Mouse (Mus musculus) limb, embryonic 14.5 days (tissue): Measurements from ENCODE around the gene Rdh5. TPM values are rescaled to one million over a fixed set of nuclear protein-coding genes. Genes with fewer than 3 reads are reported as not detected.
A peak's percentile ranks its signal among the peaks of the same experiment; 100 is the strongest.

Experiments used
- ATAC-seq: fragments of 200-750 bp; cut with Nextera tagmentation; 2 replicates; pipeline ENCODE4 v1.8.0; 2017; ENCODE audit warnings: low read depth, moderate number of reproducible peaks, moderate TSS enrichment; ENCODE audit not compliant: low FRiP score
- DNase-seq: peaks from one replicate; pipeline ENCODE4 v3.0.0-alpha.2; 2015; ENCODE audit warnings: low spot score
- H3K27ac ChIP-seq: fragments of 300-500 bp; sonication (generic); replicated peaks from 2 replicates; pipeline ENCODE4 v1.5.1; 2014; ENCODE audit warnings: low read depth, mild to moderate bottlenecking, low read length, moderate library complexity, mixed read lengths
- H3K27me3 ChIP-seq: fragments of 300-500 bp; sonication (generic); 2 replicates; pipeline ENCODE4 v1.6.1; 2014; ENCODE audit warnings: low read length, mixed read lengths; ENCODE audit not compliant: control insufficient read depth, insufficient read depth
- H3K36me3 ChIP-seq: fragments of 300-500 bp; sonication (generic); 2 replicates; pipeline ENCODE4 v1.6.1; 2014; ENCODE audit warnings: mild to moderate bottlenecking, low read length, moderate library complexity, mixed read lengths; ENCODE audit not compliant: control insufficient read depth, insufficient read depth
- H3K4me1 ChIP-seq: fragments of 300-500 bp; sonication (generic); 2 replicates; pipeline ENCODE4 v1.6.1; 2014; ENCODE audit warnings: antibody characterized with exemption, low read length, mixed read lengths; ENCODE audit not compliant: control insufficient read depth, insufficient read depth
- H3K4me2 ChIP-seq: fragments of 300-500 bp; sonication (generic); replicated peaks from 2 replicates; pipeline ENCODE4 v1.6.1; 2014; ENCODE audit warnings: low read depth, mild to moderate bottlenecking, low read length, moderate library complexity; ENCODE audit not compliant: severe bottlenecking
- H3K4me3 ChIP-seq: fragments of 300-500 bp; sonication (generic); replicated peaks from 2 replicates; pipeline ENCODE4 v1.5.1; 2014; ENCODE audit warnings: low read length
- H3K9ac ChIP-seq: fragments of 300-500 bp; sonication (generic); 2 replicates; pipeline ENCODE4 v1.6.1; 2014; ENCODE audit warnings: mild to moderate bottlenecking, low read depth, low read length, moderate library complexity; ENCODE audit not compliant: severe bottlenecking
- H3K9me3 ChIP-seq: fragments of 300-500 bp; sonication (generic); 2 replicates; pipeline ENCODE4 v1.6.1; 2016; ENCODE audit warnings: low read length; ENCODE audit not compliant: control insufficient read depth
- POLR2A ChIP-seq: fragments of 200-500 bp; IDR thresholded peaks from 2 replicates; pipeline ENCODE4 v1.8.0; 2012; ENCODE audit warnings: inconsistent platforms, mild to moderate bottlenecking, moderate library complexity, borderline replicate concordance; ENCODE audit not compliant: insufficient read depth, insufficient read length; ENCODE audit errors: extremely low read depth
- WGBS: fragments of 180-500 bp; shearing (Covaris S2); extraction: QIAGEN DNeasy Blood & Tissue Kit; methylation state at CpG from one replicate; pipeline ENCODE4 v1.1.7; 2014; 5-methylcytosine and 5-hydroxymethylcytosine counted together
- polyA plus RNA-seq, 2 experiments: library from polyadenylated mRNA; depleted of rRNA in 1 of 2; stranded (reverse) in 1 of 2; unstranded in 1 of 2; fragments of >200 nt; fragmentation: Nextera tagmentation in 1 of 2; extraction: Ambion mirVana in 1 of 2; gene quantifications; 2 replicates each; pipeline versions ENCODE4 v1.2.1 to v1.2.3; 2012 to 2014

Rdh5 gene
- polyA plus RNA-seq, 2 experiments: 11.8 to 17.9 TPM

DNA sequence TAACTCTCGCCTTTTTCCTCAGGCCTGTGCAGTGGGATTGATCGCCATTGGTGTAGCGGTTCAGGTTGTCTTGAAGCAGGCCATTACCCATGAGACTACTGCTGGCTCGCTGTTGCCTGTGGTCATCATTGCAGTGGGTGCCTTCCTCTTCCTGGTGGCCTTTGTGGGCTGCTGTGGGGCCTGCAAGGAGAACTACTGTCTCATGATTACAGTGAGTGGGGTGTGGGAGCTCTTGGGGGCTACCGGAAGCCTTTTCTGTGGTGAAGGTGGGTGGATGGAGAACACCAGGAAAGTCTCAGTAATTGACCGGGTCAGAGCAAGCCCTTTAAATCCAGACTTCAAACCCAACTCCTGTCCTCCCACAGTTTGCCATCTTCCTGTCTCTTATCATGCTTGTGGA lies 11.3 kb downstream of the Rdh5 start:
- Histone ChIP-seq H3K9me3 (no peaks in the 10 kb centered on the region), H3K4me1 (peaks cover 24% of the 10 kb centered on the region), H3K36me3 (peaks cover 47% of the 10 kb centered on the region), H3K27me3 (no peaks in the 10 kb centered on the region), H3K4me3 (peak overlapping the region; percentile 91), H3K4me2 (peak overlapping the region; percentile 72), H3K9ac (0 out of 2 replicates have a peak overlapping the region, but pooled peaks have one; percentile 97), H3K27ac (no peak overlapping the region)
- 84% methylated on average over 6 of the region's 6 CpGs for WGBS
- ATAC-seq (no peak), DNase-seq (no peak)
- no peak for TF ChIP-seq POLR2A

DNA sequence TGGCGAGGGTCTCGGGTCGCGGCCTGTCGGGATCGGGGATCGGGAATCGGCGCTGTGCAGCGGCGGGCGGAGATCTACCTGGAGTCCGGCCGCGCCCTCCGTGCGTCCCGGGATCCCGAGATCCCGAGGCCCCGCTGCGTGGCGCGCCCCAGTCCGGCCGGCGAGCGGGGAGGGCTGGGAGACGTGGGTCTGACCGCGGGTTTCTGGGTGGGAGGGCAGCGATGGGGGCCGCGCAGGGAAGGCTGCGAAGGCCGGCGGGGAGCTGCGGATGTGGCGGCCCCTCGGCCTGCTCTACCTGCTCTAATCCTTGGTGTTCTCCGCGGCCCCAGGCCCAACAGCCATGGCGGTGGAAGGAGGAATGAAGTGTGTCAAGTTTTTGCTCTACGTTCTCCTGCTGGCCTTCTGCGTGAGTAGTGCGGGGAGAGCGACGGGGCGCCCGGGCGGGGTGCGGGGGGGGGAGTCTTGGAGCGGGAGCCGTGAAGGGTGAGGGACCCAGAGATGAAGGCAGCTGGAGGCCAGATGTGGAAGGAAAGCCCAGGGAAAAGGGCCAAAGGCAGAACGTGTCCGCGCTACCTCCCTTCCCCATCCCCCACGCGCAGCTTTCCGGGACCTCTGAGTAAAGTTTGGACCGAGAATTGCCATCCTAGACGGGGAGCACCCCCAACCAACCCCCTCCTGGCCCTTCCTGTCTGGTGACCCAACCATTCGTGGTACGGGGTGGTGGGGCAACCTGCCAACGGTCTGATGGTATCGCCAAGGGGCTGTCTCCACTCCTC lies 12.4 kb downstream of the Rdh5 start:
- ATAC-seq (peak; percentile 35), DNase-seq (peak; percentile 77)
- Histone ChIP-seq H3K27me3 (no peaks in the 10 kb centered on the region), H3K27ac (peak overlapping the region; percentile 96), H3K4me1 (peaks cover 24% of the 10 kb centered on the region), H3K36me3 (peaks cover 38% of the 10 kb centered on the region), H3K4me2 (peak overlapping the region; percentile 72), H3K9me3 (no peaks in the 10 kb centered on the region), H3K9ac (peak overlapping the region; percentile 97), H3K4me3 (peak overlapping the region; percentile 91)
- no peak for TF ChIP-seq POLR2A
- under 1% methylated on average over 42 of the region's 66 CpGs for WGBS

DNA sequence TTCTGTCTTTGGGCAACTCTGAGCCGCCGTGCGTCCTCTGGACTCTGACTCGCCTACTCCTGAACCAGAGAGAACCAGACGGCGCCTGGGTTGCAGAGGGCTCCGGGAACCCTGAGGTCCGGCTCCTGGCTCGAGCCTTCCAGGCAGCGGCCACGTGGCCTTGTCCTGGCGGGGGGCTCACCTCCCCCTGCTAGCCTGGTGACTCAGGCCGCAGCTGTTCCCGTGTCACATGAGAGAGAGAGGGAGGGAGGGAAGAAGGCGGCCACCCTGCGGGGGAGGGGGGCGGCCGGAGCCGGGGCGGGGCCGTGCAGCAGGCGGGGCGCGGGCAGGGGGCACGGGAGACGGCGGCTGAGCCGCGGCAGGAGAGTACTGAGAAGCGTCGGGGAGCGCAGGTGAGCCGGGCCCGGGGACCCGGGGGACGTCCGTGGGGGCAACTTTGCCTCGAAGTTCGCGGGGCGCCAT lies 13.1 kb downstream of the Rdh5 start:
- peak overlapping the region; percentile 72 for H3K4me2 ChIP-seq
- peak overlapping the region; percentile 97 for H3K9ac ChIP-seq
- no peaks in the 10 kb centered on the region for H3K9me3 ChIP-seq
- H3K27me3 ChIP-seq: no peaks in the 10 kb centered on the region
- under 1% methylated on average over 35 of the region's 41 CpGs for WGBS
- peak overlapping the region; percentile 96 for H3K27ac ChIP-seq
- ATAC-seq (peak; percentile 87), DNase-seq (peak; percentile 86)
- H3K4me3 ChIP-seq: peak overlapping the region; percentile 91
- peaks cover 32% of the 10 kb centered on the region for H3K36me3 ChIP-seq
- 0 out of 2 replicates have a peak, but pooled peaks have one; percentile 60 for TF ChIP-seq POLR2A
- H3K4me1 ChIP-seq: peaks cover 24% of the 10 kb centered on the region

DNA sequence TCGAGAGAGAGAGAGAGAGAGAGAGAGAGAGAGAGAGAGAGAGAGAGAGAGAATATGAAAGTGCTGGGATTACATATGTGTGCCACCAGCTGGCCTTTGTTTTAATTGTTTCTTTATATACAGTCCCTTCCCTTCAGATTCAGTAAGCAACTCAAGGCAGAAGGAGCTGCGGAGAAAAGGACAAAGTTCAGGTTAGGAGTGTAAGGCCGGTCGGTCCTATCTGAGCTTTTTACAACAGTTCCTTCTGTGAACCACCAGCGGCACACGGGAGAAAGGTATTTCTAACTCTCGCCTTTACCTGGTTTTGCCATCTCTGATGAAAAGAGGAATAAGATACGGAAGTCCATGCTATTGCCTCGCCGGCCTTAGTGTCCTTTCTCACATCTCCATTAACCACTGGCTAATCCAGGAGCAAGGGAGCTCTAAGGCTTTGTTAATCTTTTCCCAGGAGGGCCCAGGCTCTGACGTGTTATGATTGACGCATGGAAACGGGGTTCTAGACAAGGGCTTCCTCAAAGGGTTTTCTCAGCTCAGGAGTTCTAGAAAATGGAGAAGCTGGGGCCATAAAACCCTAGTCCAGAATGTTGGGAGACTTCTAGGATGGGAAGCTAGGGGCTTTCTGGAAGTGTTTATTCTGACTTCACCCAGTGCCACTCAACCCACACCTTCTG lies 13.8 kb downstream of the Rdh5 start:
- Histone ChIP-seq H3K27me3 (no peaks in the 10 kb centered on the region), H3K4me2 (peak overlapping the region; percentile 72), H3K4me1 (peaks cover 23% of the 10 kb centered on the region), H3K36me3 (peaks cover 25% of the 10 kb centered on the region), H3K9me3 (no peaks in the 10 kb centered on the region), H3K27ac (peak overlapping the region; percentile 96), H3K9ac (peak overlapping the region; percentile 97), H3K4me3 (peak overlapping the region; percentile 91)
- 56% methylated on average over 13 of the region's 13 CpGs for WGBS
- DNase-seq: no peak
- TF ChIP-seq POLR2A: no peak
- ATAC-seq: no peak

DNA sequence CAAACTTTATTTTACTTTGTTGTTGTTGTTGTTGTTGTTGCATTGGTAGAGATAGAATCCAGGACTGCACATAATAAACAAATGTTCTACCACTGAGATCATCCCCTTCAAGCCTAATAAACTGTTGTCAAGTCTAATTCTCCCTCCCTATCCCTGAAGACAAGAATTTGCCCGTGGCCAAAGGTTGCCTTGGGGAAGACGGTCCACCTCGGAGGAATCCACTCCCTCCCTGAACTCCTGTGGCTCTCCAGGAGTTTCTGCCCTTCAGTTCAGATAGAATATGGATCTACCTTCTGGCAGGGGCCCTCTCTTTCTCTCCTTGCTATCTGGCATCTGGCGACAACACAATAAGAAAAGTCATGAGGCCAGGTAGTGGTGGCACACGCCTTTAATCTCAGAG lies 17.9 kb downstream of the Rdh5 start:
- no peak overlapping the region for H3K9ac ChIP-seq
- ATAC-seq (no peak), DNase-seq (no peak)
- no peaks in the 10 kb centered on the region for H3K27me3 ChIP-seq
- H3K9me3 ChIP-seq: no peaks in the 10 kb centered on the region
- WGBS: 77% methylated on average over 5 of the region's 5 CpGs
- no peak overlapping the region for H3K4me3 ChIP-seq
- no peaks in the 10 kb centered on the region for H3K36me3 ChIP-seq
- H3K4me1 ChIP-seq: peaks cover 5% of the 10 kb centered on the region
- H3K4me2 ChIP-seq: no peak overlapping the region
- no peak overlapping the region for H3K27ac ChIP-seq
- no peak for TF ChIP-seq POLR2A
